Mouse (Mus musculus): ENCODE measurements at regions not wholly inside any gene's neighbourhood (a gene's known extent, or its start where the extent isn't known, plus 50 kb on each side); places are given as distances from the start of the nearest gene placed in this dataset.

DNA sequence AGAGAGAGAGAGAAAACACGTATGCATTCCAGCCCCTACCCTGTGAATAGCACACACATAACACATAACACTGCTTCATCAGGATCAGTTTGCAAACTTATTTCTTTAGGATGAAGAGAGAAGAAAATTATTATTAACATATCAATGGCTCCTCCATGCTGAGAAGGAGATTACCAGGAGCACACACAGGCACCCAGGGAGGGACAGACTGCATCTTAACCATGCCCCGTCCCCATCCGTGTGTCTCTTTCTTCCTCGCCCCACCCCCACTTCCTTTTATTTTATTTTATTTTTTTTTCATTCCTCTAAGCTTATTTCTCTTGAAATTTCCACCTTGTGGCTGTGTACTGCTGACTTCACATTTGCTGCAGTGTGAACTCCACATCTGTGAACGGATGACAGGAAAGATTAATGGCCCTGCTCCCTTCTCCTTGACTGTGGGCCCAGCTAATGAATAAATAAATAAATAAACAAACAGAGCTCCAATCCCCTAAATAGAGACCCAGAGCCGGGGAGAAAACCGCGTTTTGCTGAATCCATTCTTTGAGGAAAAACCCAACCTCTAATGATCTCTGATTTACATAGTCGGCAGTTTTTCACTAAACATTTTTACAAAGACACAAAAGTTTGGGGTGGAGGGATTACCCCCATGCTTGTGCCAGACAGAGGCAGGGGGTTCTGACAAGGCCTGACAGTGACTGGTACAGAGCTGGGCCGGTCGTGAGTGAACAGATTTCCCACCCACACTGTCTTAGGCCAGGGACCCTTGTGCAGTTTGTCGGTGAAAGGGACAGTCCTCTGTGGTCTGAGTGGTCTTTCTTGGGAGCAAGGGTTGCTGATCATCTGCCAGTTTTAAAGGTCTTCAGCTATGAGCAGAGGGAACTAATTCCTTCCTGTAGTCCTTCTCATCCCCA is 127.0 kb downstream of the Dhx35 start:
- no peaks in the 10 kb centered on the region for H3K36me3 ChIP-seq (ENCODE audit: control insufficient read depth, insufficient read depth, low read length, poor library complexity, severe bottlenecking)
- H3K9ac ChIP-seq (ENCODE audit: low read depth, poor library complexity, severe bottlenecking), result no peak overlapping the region
- H3K9me3 ChIP-seq (replicated peaks; ENCODE audit: control insufficient read depth, insufficient read depth, low read length, poor library complexity, severe bottlenecking), result no peaks in the 10 kb centered on the region
- no peaks in the 10 kb centered on the region for H3K4me1 ChIP-seq (ENCODE audit: control insufficient read depth, insufficient read depth, low read length)
- TF ChIP-seq POLR2A (IDR thresholded peaks at IDR 0.05; ENCODE audit: insufficient read depth, low read length) (no peak), CTCF (IDR thresholded peaks at IDR 0.05; ENCODE audit: low read depth, low read length) (no peak), EP300 (IDR thresholded peaks at IDR 0.05; ENCODE audit: insufficient read depth, low read depth, low read length) (no peak)
- H3K27me3 ChIP-seq (ENCODE audit: control insufficient read depth, insufficient read depth, low read length, poor library complexity, severe bottlenecking), result no peaks in the 10 kb centered on the region
- no peak overlapping the region for H3K4me3 ChIP-seq (ENCODE audit: low read depth, low read length)
- no peak overlapping the region for H3K27ac ChIP-seq (ENCODE audit: insufficient read depth, low read length)

DNA sequence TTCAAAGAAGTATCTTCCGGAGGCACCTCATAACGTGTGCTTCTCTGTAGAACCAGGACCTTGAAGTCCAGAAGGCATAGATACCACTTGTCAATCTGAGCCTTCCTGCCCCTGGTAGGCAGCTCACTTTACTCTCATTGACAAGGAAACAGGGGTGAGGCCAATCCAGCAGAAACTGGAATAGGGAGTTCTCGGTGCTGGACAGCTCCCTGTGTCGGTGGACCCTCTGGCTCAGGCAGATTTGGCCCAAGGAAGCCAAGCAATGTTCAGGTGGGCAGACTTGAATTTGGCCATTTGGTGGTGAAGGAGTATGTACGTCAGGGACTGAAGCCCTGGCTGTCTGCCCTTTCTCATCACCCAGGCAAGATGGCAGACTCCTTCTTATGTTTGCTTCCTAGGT is 128.2 kb downstream of the Dhx35 start:
- Histone ChIP-seq H3K9ac (ENCODE audit: low read depth, poor library complexity, severe bottlenecking) (no peak overlapping the region), H3K4me3 (ENCODE audit: low read depth, low read length) (no peak overlapping the region), H3K9me3 (replicated peaks; ENCODE audit: control insufficient read depth, insufficient read depth, low read length, poor library complexity, severe bottlenecking) (no peaks in the 10 kb centered on the region), H3K4me1 (ENCODE audit: control insufficient read depth, insufficient read depth, low read length) (no peaks in the 10 kb centered on the region), H3K27ac (ENCODE audit: insufficient read depth, low read length) (no peak overlapping the region), H3K27me3 (ENCODE audit: control insufficient read depth, insufficient read depth, low read length, poor library complexity, severe bottlenecking) (no peaks in the 10 kb centered on the region), H3K36me3 (ENCODE audit: control insufficient read depth, insufficient read depth, low read length, poor library complexity, severe bottlenecking) (no peaks in the 10 kb centered on the region)
- no peak for TF ChIP-seq EP300 (IDR thresholded peaks at IDR 0.05; ENCODE audit: insufficient read depth, low read depth, low read length)
- TF ChIP-seq CTCF (IDR thresholded peaks at IDR 0.05; ENCODE audit: low read depth, low read length), result no peak
- TF ChIP-seq POLR2A (IDR thresholded peaks at IDR 0.05; ENCODE audit: insufficient read depth, low read length), result no peak

GRCm38 (mm10) chr2:158929507-158929906 is 134.9 kb downstream of the Dhx35 start:
- Histone ChIP-seq H3K36me3 (ENCODE audit: control insufficient read depth, insufficient read depth, low read length, poor library complexity, severe bottlenecking) (no peaks in the 10 kb centered on the region), H3K4me1 (ENCODE audit: control insufficient read depth, insufficient read depth, low read length) (no peaks in the 10 kb centered on the region), H3K9ac (ENCODE audit: low read depth, poor library complexity, severe bottlenecking) (no peak overlapping the region)

GRCm38 (mm10) chr2:158937948-158938565 is 143.4 kb downstream of the Dhx35 start:
- no peak overlapping the region for H3K4me3 ChIP-seq (ENCODE audit: low read depth, low read length)
- no peaks in the 10 kb centered on the region for H3K27me3 ChIP-seq (ENCODE audit: control insufficient read depth, insufficient read depth, low read length, poor library complexity, severe bottlenecking)
- no peaks in the 10 kb centered on the region for H3K4me1 ChIP-seq (ENCODE audit: control insufficient read depth, insufficient read depth, low read length)
- H3K9me3 ChIP-seq (replicated peaks; ENCODE audit: control insufficient read depth, insufficient read depth, low read length, poor library complexity, severe bottlenecking), result no peaks in the 10 kb centered on the region
- H3K27ac ChIP-seq (ENCODE audit: insufficient read depth, low read length), result no peak overlapping the region
- no peak for TF ChIP-seq EP300 (IDR thresholded peaks at IDR 0.05; ENCODE audit: insufficient read depth, low read depth, low read length)
- TF ChIP-seq CTCF (IDR thresholded peaks at IDR 0.05; ENCODE audit: low read depth, low read length), result no peak
- no peak for TF ChIP-seq POLR2A (IDR thresholded peaks at IDR 0.05; ENCODE audit: insufficient read depth, low read length)
- H3K36me3 ChIP-seq (ENCODE audit: control insufficient read depth, insufficient read depth, low read length, poor library complexity, severe bottlenecking), result no peaks in the 10 kb centered on the region
- no peak overlapping the region for H3K9ac ChIP-seq (ENCODE audit: low read depth, poor library complexity, severe bottlenecking)

More at GRCm38 (mm10) chr2:158929507-158929906, 134.9 kb downstream of the Dhx35 start:
- TF ChIP-seq EP300 (IDR thresholded peaks at IDR 0.05; ENCODE audit: insufficient read depth, low read depth, low read length) (no peak), CTCF (IDR thresholded peaks at IDR 0.05; ENCODE audit: low read depth, low read length) (no peak), POLR2A (IDR thresholded peaks at IDR 0.05; ENCODE audit: insufficient read depth, low read length) (no peak)
- H3K9me3 ChIP-seq (replicated peaks; ENCODE audit: control insufficient read depth, insufficient read depth, low read length, poor library complexity, severe bottlenecking), result no peaks in the 10 kb centered on the region
- no peak overlapping the region for H3K27ac ChIP-seq (ENCODE audit: insufficient read depth, low read length)
- H3K4me3 ChIP-seq (ENCODE audit: low read depth, low read length), result no peak overlapping the region
- H3K27me3 ChIP-seq (ENCODE audit: control insufficient read depth, insufficient read depth, low read length, poor library complexity, severe bottlenecking), result no peaks in the 10 kb centered on the region

GRCm38 (mm10) chr2:158949418-158949817 is 154.8 kb downstream of the Dhx35 start:
- Histone ChIP-seq H3K36me3 (ENCODE audit: control insufficient read depth, insufficient read depth, low read length, poor library complexity, severe bottlenecking) (no peaks in the 10 kb centered on the region), H3K9me3 (replicated peaks; ENCODE audit: control insufficient read depth, insufficient read depth, low read length, poor library complexity, severe bottlenecking) (no peaks in the 10 kb centered on the region), H3K9ac (ENCODE audit: low read depth, poor library complexity, severe bottlenecking) (no peak overlapping the region), H3K27ac (ENCODE audit: insufficient read depth, low read length) (no peak overlapping the region), H3K4me3 (ENCODE audit: low read depth, low read length) (no peak overlapping the region), H3K27me3 (ENCODE audit: control insufficient read depth, insufficient read depth, low read length, poor library complexity, severe bottlenecking) (no peaks in the 10 kb centered on the region), H3K4me1 (ENCODE audit: control insufficient read depth, insufficient read depth, low read length) (no peaks in the 10 kb centered on the region)
- TF ChIP-seq EP300 (IDR thresholded peaks at IDR 0.05; ENCODE audit: insufficient read depth, low read depth, low read length), result no peak
- no peak for TF ChIP-seq POLR2A (IDR thresholded peaks at IDR 0.05; ENCODE audit: insufficient read depth, low read length)
- TF ChIP-seq CTCF (IDR thresholded peaks at IDR 0.05; ENCODE audit: low read depth, low read length), result no peak

DNA sequence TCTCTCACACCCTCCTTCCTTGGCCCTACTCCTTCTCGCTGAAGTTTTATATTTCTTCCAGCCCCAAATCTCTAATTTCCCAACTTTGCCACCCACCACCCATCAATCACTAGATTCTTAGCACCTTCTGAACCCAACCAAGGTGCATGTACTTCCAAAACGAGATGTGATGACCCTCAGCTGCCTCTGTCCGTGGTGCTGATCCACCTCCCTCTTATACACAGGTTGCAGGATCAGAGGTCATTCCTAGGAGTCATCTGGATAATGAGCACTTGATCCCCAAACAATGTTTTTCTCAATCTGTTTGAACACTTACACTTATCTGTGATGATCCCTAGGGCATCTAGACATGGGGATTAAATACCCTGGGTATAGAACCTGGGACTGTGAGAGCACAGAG is 156.5 kb downstream of the Dhx35 start:
- Histone ChIP-seq H3K27ac (ENCODE audit: insufficient read depth, low read length) (no peak overlapping the region), H3K9ac (ENCODE audit: low read depth, poor library complexity, severe bottlenecking) (no peak overlapping the region), H3K4me1 (ENCODE audit: control insufficient read depth, insufficient read depth, low read length) (no peaks in the 10 kb centered on the region), H3K4me3 (ENCODE audit: low read depth, low read length) (no peak overlapping the region), H3K27me3 (ENCODE audit: control insufficient read depth, insufficient read depth, low read length, poor library complexity, severe bottlenecking) (no peaks in the 10 kb centered on the region), H3K36me3 (ENCODE audit: control insufficient read depth, insufficient read depth, low read length, poor library complexity, severe bottlenecking) (no peaks in the 10 kb centered on the region), H3K9me3 (replicated peaks; ENCODE audit: control insufficient read depth, insufficient read depth, low read length, poor library complexity, severe bottlenecking) (no peaks in the 10 kb centered on the region)
- TF ChIP-seq POLR2A (IDR thresholded peaks at IDR 0.05; ENCODE audit: insufficient read depth, low read length), result no peak

Measured in ES-Bruce4 (cell line).